Mouse (Mus musculus): Measurements from ENCODE around the gene Gm21095. TPM values are rescaled to one million over a fixed set of nuclear protein-coding genes. Genes with fewer than 3 reads are reported as not detected.
"Not testable (repeated sequence)": the region's sequence is repeated elsewhere in the genome, so short reads cannot be mapped to it uniquely, and the experiment has no call there.

Gm21095 gene
- not detected in 2 replicates for polyA plus RNA-seq (2016; fragmentation: Nextera tagmentation; extraction: Ambion mirVana)

- WGBS = no CpG with 5 or more reads among the region's 6 CpGs
- H3K27ac ChIP-seq; H3K4me3 ChIP-seq; H3K9ac ChIP-seq; H3K36me3 ChIP-seq; ATAC-seq (ENCODE audit: low FRiP score); H3K4me2 ChIP-seq (replicated peaks); H3K9me3 ChIP-seq (replicated peaks); H3K27me3 ChIP-seq; H3K4me1 ChIP-seq: not testable (repeated sequence)
Measured at GRCm38 (mm10) chrY:84096979-84097378, at the start of gene Gm21095. TSS of gene Gm21095 (plus strand) at chrY:84097279.
